Comparison of ENCODE assay signal across 8 mouse cellular contexts in genomic region chr11:3714486-3714885, GRCm38 (mm10).
DNase-seq lines count a peak whose midpoint lies in the region; ATAC-seq and TF ChIP-seq lines count a peak whose summit lies in the region.

No protein-coding gene starts in this region.

- TF ChIP-seq EP300 in liver, postnatal 0 days (IDR thresholded peaks at IDR 0.05; ENCODE audit: low read depth) = no peak

- H3K27me3 ChIP-seq in neural tube, embryonic 15.5 days (replicated peaks) = no peaks in the 10 kb centered on the region
- H3K27me3 ChIP-seq in forebrain, embryonic 14.5 days (replicated peaks; ENCODE audit: control insufficient read depth, insufficient read depth, low read length) = no peaks in the 10 kb centered on the region
- no peaks in the 10 kb centered on the region for H3K27me3 ChIP-seq in kidney, postnatal 0 days (ENCODE audit: insufficient read depth, low read length)
- H3K27me3 ChIP-seq in liver, postnatal 0 days (ENCODE audit: insufficient read depth, low read length) = no peaks in the 10 kb centered on the region

- H3K36me3 ChIP-seq in neural tube, embryonic 15.5 days = peaks cover 10% of the 10 kb centered on the region; the same call in 1 of the 2 replicates
- H3K36me3 ChIP-seq in forebrain, embryonic 14.5 days (ENCODE audit: control insufficient read depth, insufficient read depth, low read length) = no peaks in the 10 kb centered on the region
- H3K36me3 ChIP-seq in kidney, postnatal 0 days (ENCODE audit: insufficient read depth, low read length) = no peaks in the 10 kb centered on the region
- H3K36me3 ChIP-seq in liver, postnatal 0 days (replicated peaks; ENCODE audit: insufficient read depth, low read length) = no peaks in the 10 kb centered on the region

- ATAC-seq in neural tube, embryonic 15.5 days (ENCODE audit: low FRiP score) = no peak
- ATAC-seq in forebrain, embryonic 14.5 days = 0 out of 2 replicates have a peak, but pooled peaks have one; percentile 42
- no peak for ATAC-seq in kidney, postnatal 0 days (replicated peaks; ENCODE audit: low FRiP score, low read depth)
- no peak for ATAC-seq in liver, postnatal 0 days

- peak; percentile 85 for TF ChIP-seq CTCF in kidney, postnatal 0 days (IDR thresholded peaks at IDR 0.05; ENCODE audit: low read depth)
- TF ChIP-seq CTCF in liver, postnatal 0 days (IDR thresholded peaks at IDR 0.05; ENCODE audit: low read depth) = peak; percentile 86

- no peak overlapping the region for H3K4me2 ChIP-seq in neural tube, embryonic 15.5 days
- no peak overlapping the region for H3K4me2 ChIP-seq in forebrain, embryonic 14.5 days (ENCODE audit: low read length)
- H3K4me2 ChIP-seq in kidney, postnatal 0 days (ENCODE audit: low read length) = no peak overlapping the region
- H3K4me2 ChIP-seq in liver, postnatal 0 days (ENCODE audit: low read depth, low read length) = no peak overlapping the region

- H3K4me3 ChIP-seq in neural tube, embryonic 15.5 days (replicated peaks) = no peak overlapping the region
- no peak overlapping the region for H3K4me3 ChIP-seq in forebrain, embryonic 14.5 days (ENCODE audit: low read depth, low read length)
- no peak overlapping the region for H3K4me3 ChIP-seq in kidney, postnatal 0 days (replicated peaks; ENCODE audit: low read depth, low read length)
- no peak overlapping the region for H3K4me3 ChIP-seq in liver, postnatal 0 days (ENCODE audit: low read depth, low read length)

- H3K9ac ChIP-seq in neural tube, embryonic 15.5 days (replicated peaks) = no peak overlapping the region
- H3K9ac ChIP-seq in forebrain, embryonic 14.5 days (ENCODE audit: low read length) = no peak overlapping the region
- H3K9ac ChIP-seq in kidney, postnatal 0 days (ENCODE audit: low read depth, low read length) = no peak overlapping the region
- no peak overlapping the region for H3K9ac ChIP-seq in liver, postnatal 0 days (replicated peaks)

- H3K4me1 ChIP-seq in neural tube, embryonic 15.5 days = 0 out of 2 replicates have a peak, but pooled peaks cover 3% of the 10 kb centered on the region
- H3K4me1 ChIP-seq in forebrain, embryonic 14.5 days (ENCODE audit: control insufficient read depth, insufficient read depth, low read length) = no peaks in the 10 kb centered on the region
- no peaks in the 10 kb centered on the region for H3K4me1 ChIP-seq in kidney, postnatal 0 days (replicated peaks; ENCODE audit: insufficient read depth, low read length)
- no peaks in the 10 kb centered on the region for H3K4me1 ChIP-seq in liver, postnatal 0 days (ENCODE audit: insufficient read depth)

- H3K9me3 ChIP-seq in neural tube, embryonic 15.5 days (replicated peaks) = no peaks in the 10 kb centered on the region
- H3K9me3 ChIP-seq in forebrain, embryonic 14.5 days (replicated peaks; ENCODE audit: control insufficient read depth, low read length) = no peaks in the 10 kb centered on the region
- no peaks in the 10 kb centered on the region for H3K9me3 ChIP-seq in kidney, postnatal 0 days (replicated peaks; ENCODE audit: low read length)
- no peaks in the 10 kb centered on the region for H3K9me3 ChIP-seq in liver, postnatal 0 days (ENCODE audit: low read length)

- DNase-seq in neural tube, embryonic 10.5 days (ENCODE audit: extremely low spot score, low spot score) = peak; percentile 61
- peak; percentile 70 for DNase-seq in cerebellum, adult 11 months
- peak; percentile 69 for DNase-seq in forebrain, embryonic 14.5 days (ENCODE audit: low spot score)
- peak; percentile 63 for DNase-seq in kidney, postnatal 0 days (ENCODE audit: low spot score)
- peak; percentile 68 for DNase-seq in liver, postnatal 0 days
- DNase-seq in ovary, postnatal 14 days (ENCODE audit: low spot score) = peak; percentile 57
- peak; percentile 48 for DNase-seq in thymus, postnatal 25 days

- 38% methylated on average over 15 of the region's 15 CpGs for whole genome bisulfite sequencing in neural tube, embryonic 15.5 days
- WGBS in forebrain, embryonic 14.5 days = 48% methylated on average over 15 of the region's 15 CpGs
- WGBS in kidney, postnatal 0 days = 31% methylated on average over 15 of the region's 15 CpGs
- WGBS in liver, postnatal 0 days (ENCODE audit: insufficient replicate concordance) = 25% methylated on average over 15 of the region's 15 CpGs

- H3K27ac ChIP-seq in neural tube, embryonic 15.5 days (replicated peaks) = no peak overlapping the region
- H3K27ac ChIP-seq in forebrain, embryonic 14.5 days (ENCODE audit: low read depth, low read length) = no peak overlapping the region
- H3K27ac ChIP-seq in kidney, postnatal 0 days = no peak overlapping the region
- no peak overlapping the region for H3K27ac ChIP-seq in liver, postnatal 0 days (ENCODE audit: low read depth)
